Mouse (Mus musculus): ENCODE data around the gene Galntl6.

DNA sequence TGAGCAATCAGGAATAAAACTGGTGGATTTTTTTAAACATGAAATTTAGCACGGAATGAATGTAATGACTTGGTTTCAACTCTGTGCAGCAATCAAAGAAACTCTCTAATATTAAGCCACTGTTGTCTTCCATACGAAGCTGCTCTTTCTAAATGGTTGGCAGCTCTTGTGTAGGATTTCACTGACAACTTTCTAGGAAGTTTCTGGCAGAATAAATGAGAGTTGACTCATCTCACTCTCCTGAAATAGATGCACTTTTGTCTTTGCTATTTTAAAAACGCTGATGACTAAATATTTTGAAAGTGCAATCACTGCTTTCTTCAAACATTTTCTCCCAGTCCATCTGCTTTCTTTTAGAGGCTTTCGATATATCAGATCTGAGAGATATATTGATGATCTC, 256.8 kb downstream of the Galntl6 start:
- TF ChIP-seq CTCF (IDR thresholded peaks at IDR 0.05; ENCODE audit: extremely low read depth, insufficient read depth, low read length) (no peak), POLR2A (IDR thresholded peaks at IDR 0.05; ENCODE audit: extremely low read depth, insufficient read depth, low read length) (no peak)
